In the genomic region with DNA sequence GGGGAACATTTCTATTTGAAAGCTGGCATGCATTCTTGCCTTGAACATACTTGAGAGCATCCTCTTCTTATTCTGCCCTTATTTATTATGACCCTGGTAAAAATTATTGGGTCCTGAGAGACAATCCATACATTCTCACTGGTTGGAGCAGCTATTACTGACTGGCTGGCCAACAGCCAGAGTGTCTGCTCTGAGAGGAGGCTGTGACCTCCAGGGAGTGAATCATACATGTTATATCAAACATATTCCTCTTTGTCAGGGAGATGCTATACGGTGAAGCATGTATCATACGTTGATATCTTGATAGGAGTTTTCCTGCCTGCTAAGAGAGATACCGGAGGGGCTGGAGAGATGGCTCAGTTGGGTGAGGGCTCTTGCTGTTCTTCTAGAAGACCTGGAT, we compare ENCODE assay signal across 14 mouse cellular contexts.
A peak's percentile ranks its signal among the peaks of the same experiment; 100 is the strongest.
DNase-seq lines count a peak whose midpoint lies in the region.
"Had no signal": no experiment of that assay in that cellular context is flagged by ENCODE, and none has a peak within 500 bp of the region (broad histone marks: within the 10 kb centered on the region; RNA-seq: fewer than 3 reads in every experiment).

No protein-coding gene starts in this region.

- peak; percentile 45 for DNase-seq in adrenal gland, postnatal 10 days
- no peak for DNase-seq in adrenal gland, adult 8-10 months
- DNase-seq in heart, adult 11 months, result peak; percentile 68
- DNase-seq in heart, adult 9 months (ENCODE audit: low spot score in 2 of 2), result no peak
- DNase-seq in testis, postnatal 10 days (ENCODE audit: low spot score), result peak; percentile 42
- no peak for DNase-seq in testis, postnatal 14 days (ENCODE audit: low spot score)
- no peak for DNase-seq in T-cell, adult 2 months (ENCODE audit: low spot score)
- DNase-seq: cerebellum, adult 11 months; cerebellum, adult 8-10 months; cerebellum, postnatal 14 days; embryo, embryonic 11 days; gastrocnemius, adult 2 months; heart, postnatal 4 days; kidney, adult 8-10 months had no signal

Comparison
In these comparisons a context has a peak if more than half of its experiments do, and no peak if none do; other contexts are left out.
1. DNase-seq: peak in adrenal gland, postnatal 10 days (single experiment), heart, adult 11 months (single experiment) and testis, postnatal 10 days (single experiment); none in adrenal gland, adult 8-10 months (single experiment), heart, adult 9 months (0 of 2), testis, postnatal 14 days (single experiment) and T-cell, adult 2 months (single experiment).